Mouse (Mus musculus) mesoderm, embryonic 11.5 days (tissue): Measurements from ENCODE around the gene Flnc.

Experiments used
- DNase-seq: peaks from one replicate; pipeline ENCODE4 v3.0.0-alpha.2; 2012; ENCODE audit warnings: low read depth, low spot score

The Flnc gene

GRCm38 (mm10) chr6:29484716-29485559 lies 51.9 kb downstream of the Flnc start:
- peak; percentile 86 for DNase-seq

DNA sequence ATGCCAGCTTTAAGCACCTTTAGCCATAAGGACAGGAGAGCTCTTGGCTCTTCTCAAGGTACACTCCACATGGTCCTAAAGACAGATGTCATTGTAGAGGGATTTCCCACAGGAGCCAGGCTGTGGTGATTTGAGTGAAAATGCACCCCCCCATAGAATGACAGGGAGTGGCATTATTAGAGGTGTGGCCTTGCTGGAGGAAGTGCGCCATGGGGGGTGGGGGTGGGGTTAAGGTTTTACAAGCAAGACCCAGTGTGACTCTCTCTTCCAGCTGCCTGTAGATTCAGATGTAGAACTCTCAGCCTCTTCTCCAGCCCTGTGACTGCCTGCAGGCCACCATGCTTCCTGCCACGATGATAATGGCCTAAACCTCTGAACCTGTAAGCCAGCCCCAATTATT lies 52.9 kb downstream of the Flnc start:
- no peak for DNase-seq

DNA sequence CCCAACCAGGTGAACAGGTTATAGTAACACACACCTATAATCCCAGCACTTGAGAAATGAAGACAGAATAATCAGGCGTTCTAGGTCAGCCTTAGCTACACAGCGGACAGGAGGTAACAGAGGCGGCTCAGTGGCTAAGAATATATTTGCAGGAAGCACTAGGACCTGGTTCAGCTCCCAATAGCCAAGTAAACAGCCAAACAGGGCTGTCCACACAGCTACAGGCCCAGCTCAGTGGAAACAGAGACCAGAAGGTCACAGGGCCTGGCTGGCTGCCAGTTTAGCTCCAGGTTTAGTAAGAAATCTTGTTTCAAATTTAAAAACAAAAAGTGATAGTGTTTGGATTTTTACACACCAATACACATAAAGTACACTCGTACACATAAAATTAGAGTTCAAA lies 61.0 kb downstream of the Flnc start:
- no peak for DNase-seq

DNA sequence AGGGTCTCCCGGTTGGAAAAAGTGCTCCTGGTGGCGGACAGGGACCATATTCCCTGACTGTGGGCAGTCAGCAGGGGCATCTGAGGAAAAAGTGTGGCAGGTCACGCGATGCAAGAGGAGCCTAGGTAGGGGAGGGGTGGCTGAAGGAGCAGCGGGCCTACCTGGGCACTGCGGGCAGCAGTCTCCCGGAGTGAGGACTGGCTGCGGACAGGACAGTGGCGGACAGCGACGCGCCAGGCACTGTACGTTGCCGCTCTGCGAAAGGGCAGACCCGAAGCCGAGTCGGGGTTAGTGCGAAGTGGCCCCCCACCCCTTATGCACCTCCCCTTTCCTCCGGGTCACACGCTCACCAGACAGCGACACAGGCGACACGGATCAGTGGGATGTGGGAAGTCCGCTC lies 63.2 kb downstream of the Flnc start:
- DNase-seq: no peak

DNA sequence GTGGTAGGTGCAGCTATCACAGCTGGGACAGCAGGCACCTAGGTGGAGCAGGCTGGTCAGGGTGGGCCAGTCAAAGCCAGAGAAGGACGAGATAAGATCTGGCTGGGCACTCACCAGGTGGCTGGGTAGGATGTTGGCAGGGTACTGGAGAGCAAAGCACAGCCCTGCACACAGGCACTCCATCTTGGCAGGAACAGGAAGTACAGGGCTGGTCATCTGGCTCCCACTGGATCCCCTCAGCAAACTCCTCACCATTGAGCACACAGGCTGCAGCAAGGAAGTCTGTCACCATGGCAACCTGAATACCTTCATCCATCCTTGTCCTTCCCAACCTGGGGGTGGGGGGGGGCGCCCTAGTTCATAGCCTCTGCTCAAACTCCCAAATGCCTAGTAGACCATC lies 64.7 kb downstream of the Flnc start:
- DNase-seq: no peak

- DNase-seq: no peak
Measured at GRCm38 (mm10) chr6:29500177-29500576, 67.1 kb downstream of the Flnc start.

DNA sequence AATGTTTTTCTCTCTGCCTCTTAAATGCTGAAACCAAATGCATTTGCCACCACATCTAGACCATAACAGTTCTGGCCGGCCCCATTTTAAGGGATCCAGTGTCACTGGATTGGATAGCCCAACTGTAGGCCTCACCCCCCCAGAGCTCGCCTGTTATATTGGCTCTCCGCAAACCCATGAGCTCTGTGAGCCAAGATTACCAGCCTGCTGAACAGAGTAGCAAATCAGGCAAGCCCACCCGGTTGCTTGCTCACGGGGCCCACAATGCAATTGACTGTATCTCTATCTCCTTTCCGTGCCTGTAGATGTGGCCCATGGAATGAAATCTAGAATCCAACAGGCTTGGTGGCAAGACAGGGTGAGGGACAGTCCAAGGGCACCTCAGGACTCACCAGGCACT lies 67.8 kb downstream of the Flnc start:
- no peak for DNase-seq

DNA sequence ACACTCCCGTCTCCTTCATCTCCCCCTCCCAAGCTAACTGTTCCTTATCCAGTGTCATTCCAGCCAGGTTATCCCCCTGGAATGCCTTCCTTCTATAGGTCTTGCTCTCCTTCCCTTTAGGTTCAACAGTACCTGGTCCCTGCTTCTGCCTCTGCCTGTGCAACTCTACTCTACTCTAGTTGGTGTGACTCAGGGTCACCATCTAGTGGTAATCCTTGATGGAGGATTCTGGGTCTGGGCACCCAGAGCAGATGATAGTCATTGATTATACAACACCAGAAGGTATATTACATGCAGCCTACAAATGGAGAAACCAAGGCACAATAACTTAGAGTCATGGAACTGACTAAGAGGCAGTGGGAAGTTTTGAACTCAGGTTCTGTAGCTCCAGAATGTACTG lies 68.5 kb downstream of the Flnc start:
- no peak for DNase-seq

DNA sequence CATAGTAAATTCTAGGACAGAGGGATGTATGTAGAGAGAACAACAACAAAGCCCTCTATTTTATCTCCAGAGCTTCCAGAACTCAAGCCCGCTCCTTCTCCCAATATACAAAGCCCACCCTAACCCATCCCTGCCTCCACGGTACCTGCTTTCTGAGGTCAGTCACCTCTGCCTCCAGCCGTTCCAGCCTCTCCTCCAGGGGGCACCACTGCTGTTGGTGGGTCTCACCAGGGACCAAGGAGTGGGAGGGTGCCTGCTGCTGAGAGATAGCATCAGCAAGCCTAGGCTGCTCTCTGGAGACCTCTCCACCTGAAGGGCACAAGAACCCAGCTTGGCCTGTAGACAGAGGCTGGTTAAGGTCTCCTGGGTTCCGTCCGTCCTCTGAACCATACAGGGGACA lies 72.4 kb downstream of the Flnc start:
- DNase-seq: no peak

GRCm38 (mm10) chr6:29506834-29507233 lies 73.8 kb downstream of the Flnc start:
- DNase-seq: no peak

- DNase-seq: peak; percentile 39
Measured at GRCm38 (mm10) chr6:29507447-29508309, 74.6 kb downstream of the Flnc start, which contains the start of gene Kcp. Gene Kcp, minus strand, starts transcription at chr6:29507952.

DNA sequence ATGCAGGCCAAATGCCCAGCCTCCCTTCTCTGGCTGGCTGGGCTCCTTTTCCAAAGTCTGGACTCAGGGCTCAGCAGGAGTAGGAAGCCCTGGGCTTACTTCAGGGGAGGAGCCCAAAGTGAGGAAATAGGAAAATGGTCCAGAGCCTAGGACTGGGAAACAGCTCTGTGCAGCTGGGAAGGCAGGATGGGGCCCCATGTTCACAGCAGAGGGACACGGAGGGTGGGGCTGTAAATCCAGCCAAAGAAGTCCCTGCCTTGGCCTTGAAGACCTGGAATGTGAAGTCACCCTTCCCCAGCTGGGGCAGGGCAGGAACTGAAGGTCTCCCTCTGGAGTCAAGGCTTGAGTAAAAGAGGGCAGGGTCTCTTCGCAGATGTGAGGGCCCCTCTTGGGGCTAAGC lies 76.0 kb downstream of the Flnc start:
- no peak for DNase-seq
